Mouse (Mus musculus) lung, postnatal 0 days (tissue): Measurements from ENCODE around the gene Izumo1r. TPM values are rescaled to one million over a fixed set of nuclear protein-coding genes. Genes with fewer than 3 reads are reported as not detected.

Source experiments
- ATAC-seq: fragments of 200-750 bp; cut with Nextera tagmentation; 2 replicates; pipeline ENCODE4 v1.8.0; 2017; ENCODE audit warnings: moderate library complexity
- DNase-seq: peaks from one replicate; pipeline ENCODE4 v3.0.0-alpha.2; 2016; ENCODE audit warnings: low spot score
- H3K27ac ChIP-seq: fragments of 300-500 bp; sonication (generic); 2 replicates; pipeline ENCODE4 v1.5.1; 2014; ENCODE audit warnings: antibody characterized with exemption, mild to moderate bottlenecking, low read length, mixed read lengths
- H3K27me3 ChIP-seq: fragments of 300-500 bp; sonication (generic); replicated peaks from 2 replicates; pipeline ENCODE4 v1.6.1; 2014; ENCODE audit warnings: low read length, mixed read lengths; ENCODE audit not compliant: insufficient read depth
- H3K36me3 ChIP-seq: fragments of 300-500 bp; sonication (generic); 2 replicates; pipeline ENCODE4 v1.6.1; 2014; ENCODE audit warnings: low read length, mixed read lengths; ENCODE audit not compliant: insufficient read depth
- H3K4me1 ChIP-seq: fragments of 300-500 bp; sonication (generic); 2 replicates; pipeline ENCODE4 v1.6.1; 2014; ENCODE audit warnings: antibody characterized with exemption, low read depth, low read length, mixed read lengths; ENCODE audit not compliant: insufficient read depth
- H3K4me2 ChIP-seq: fragments of 300-500 bp; sonication (generic); replicated peaks from 2 replicates; pipeline ENCODE4 v1.6.1; 2014; ENCODE audit warnings: low read depth, mild to moderate bottlenecking, low read length, moderate library complexity, mixed read lengths
- H3K4me3 ChIP-seq: fragments of 300-500 bp; sonication (generic); 2 replicates; pipeline ENCODE4 v1.5.1; 2014; ENCODE audit warnings: low read depth, low read length
- H3K9ac ChIP-seq: fragments of 300-500 bp; sonication (generic); replicated peaks from 2 replicates; pipeline ENCODE4 v1.6.1; 2014; ENCODE audit warnings: low read depth, mild to moderate bottlenecking
- H3K9me3 ChIP-seq: fragments of 300-500 bp; sonication (generic); 2 replicates; pipeline ENCODE4 v1.6.1; 2016; ENCODE audit warnings: low read length, mixed read lengths
- CTCF ChIP-seq: IDR thresholded peaks from 2 replicates; pipeline ENCODE4 v1.5.1; 2016; ENCODE audit warnings: antibody characterized with exemption, mild to moderate bottlenecking
- EP300 ChIP-seq: IDR thresholded peaks from 2 replicates; pipeline ENCODE4 v1.6.1; 2016; ENCODE audit warnings: antibody characterized with exemption, mild to moderate bottlenecking, control low read depth
- WGBS: fragments of 180-500 bp; shearing (Covaris S2); extraction: QIAGEN DNeasy Blood & Tissue Kit; methylation state at CpG from one replicate; pipeline ENCODE4 v1.1.7; 2014; 5-methylcytosine and 5-hydroxymethylcytosine counted together
- polyA plus RNA-seq: library from polyadenylated mRNA; unstranded; fragments of >200 nt; fragmentation: Nextera tagmentation; extraction: Ambion mirVana; gene quantifications from 2 replicates; pipeline ENCODE4 v1.2.1, GENCODE M21; 2015

Gene Izumo1r
- 0.23 TPM in 1 of 2 replicates, not detected in the other for polyA plus RNA-seq

DNA sequence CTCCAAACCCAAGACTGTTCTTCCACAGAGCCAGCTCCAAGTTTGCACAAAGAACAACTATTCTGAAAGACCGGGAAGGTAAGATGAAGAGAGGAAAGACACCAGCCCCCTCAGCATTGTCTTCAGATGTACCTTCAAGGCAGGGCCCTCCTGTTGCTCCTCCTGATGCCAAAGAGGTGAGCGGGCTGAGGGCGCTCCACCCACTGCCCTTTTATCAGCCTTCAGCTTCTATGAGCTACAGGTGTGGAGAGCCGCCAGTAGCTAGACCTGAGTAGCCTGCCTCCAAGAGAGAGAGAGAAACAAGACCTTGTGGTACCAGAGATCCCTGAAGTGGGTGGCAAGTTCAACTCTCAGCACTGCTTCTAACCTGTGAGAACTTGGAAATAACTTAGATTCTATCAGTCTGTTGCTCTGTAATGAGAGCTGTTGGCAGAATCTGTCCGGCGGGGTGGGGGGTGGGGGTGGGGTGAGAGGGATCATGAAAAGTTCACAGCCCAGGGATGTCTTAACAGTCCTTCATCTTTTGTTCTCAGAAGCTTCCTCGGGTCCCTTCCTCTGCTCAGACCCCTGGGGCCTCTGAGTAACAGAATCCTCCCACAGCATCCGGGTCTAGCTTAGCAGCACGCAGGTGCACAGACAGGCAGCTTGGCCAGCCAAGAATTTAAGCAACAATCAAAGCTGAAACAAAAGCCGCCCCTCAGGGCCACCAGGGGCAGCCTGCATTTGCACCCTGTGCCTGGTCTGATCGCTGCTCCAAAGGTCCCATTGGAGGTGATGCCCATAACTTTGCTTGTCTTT lies at the start of gene Izumo1r:
Gene Izumo1r (minus strand): TSS at position 369 of the 798 bp plus-strand sequence.
- ATAC-seq (no peak), DNase-seq (no peak)
- no peak within 1 kb of the TSS for H3K27ac ChIP-seq
- H3K4me2 ChIP-seq, result no peak within 1 kb of the TSS
- no peaks in the 10 kb centered on the region for H3K9me3 ChIP-seq
- no peak within 1 kb of the TSS for H3K4me3 ChIP-seq
- H3K27me3 ChIP-seq, result no peaks in the 10 kb centered on the region
- H3K4me1 ChIP-seq, result no peaks in the 10 kb centered on the region; the same call in 1 of the 2 replicates
- TF ChIP-seq CTCF, result no peak
- no peak within 1 kb of the TSS for H3K9ac ChIP-seq
- 45% methylated on average over 11 of the region's 11 CpGs for WGBS
- H3K36me3 ChIP-seq, result no peaks in the 10 kb centered on the region

DNA sequence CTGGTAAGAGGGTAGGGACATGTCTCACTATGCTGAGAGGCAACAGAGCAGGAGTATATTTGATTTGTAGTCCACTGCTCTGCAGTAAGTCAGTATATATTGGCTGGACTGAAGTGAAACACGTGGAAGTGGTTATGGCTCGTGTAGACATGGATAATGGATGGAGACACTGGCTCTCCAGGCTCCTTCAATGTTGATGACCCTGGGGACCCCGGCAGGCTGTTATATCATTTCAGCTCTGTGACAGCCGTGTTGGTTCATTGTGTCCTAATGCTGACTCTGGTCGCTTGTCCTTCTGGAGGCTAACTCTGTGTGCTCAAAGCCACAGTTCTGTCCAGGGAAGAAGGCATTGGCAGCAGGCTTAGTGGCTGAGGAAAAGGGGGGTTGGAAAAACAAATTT lies 47.3 kb upstream of the Izumo1r start:
- Histone ChIP-seq H3K4me1 (no peaks in the 10 kb centered on the region), H3K9me3 (no peaks in the 10 kb centered on the region), H3K4me3 (no peak overlapping the region), H3K27ac (no peak overlapping the region), H3K4me2 (no peak overlapping the region), H3K27me3 (no peaks in the 10 kb centered on the region), H3K9ac (no peak overlapping the region), H3K36me3 (no peaks in the 10 kb centered on the region)
- WGBS, result 76% methylated on average over 5 of the region's 5 CpGs
- ATAC-seq (no peak), DNase-seq (no peak)
- TF ChIP-seq CTCF, result no peak
- no peak for TF ChIP-seq EP300

DNA sequence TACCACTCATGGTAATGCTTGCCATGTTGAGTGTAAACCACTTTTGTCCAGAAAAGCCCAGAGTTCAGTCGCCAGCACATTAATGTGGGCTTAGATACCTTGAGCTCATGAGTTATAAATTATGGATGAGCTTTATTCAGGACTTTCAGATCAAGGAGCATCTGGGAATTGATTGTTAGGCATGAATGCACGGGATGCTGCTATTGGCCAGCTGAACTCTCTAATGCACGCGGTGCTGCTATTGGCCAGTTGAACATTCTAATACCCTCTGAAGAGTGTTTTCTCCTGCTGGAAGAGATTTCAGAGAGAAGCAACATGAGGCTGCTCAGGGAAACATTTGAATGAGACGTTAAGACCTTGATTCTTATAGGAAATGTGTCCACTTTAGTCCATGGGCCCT lies 45.1 kb upstream of the Izumo1r start:
- no peak overlapping the region for H3K9ac ChIP-seq
- H3K36me3 ChIP-seq, result no peaks in the 10 kb centered on the region
- DNase-seq, result no peak
- no peak overlapping the region for H3K4me3 ChIP-seq
- TF ChIP-seq EP300, result no peak
- TF ChIP-seq CTCF, result no peak
- H3K27ac ChIP-seq, result no peak overlapping the region
- no peak overlapping the region for H3K4me2 ChIP-seq
- H3K27me3 ChIP-seq, result no peaks in the 10 kb centered on the region
- no peaks in the 10 kb centered on the region for H3K9me3 ChIP-seq
- H3K4me1 ChIP-seq, result no peaks in the 10 kb centered on the region
- 84% methylated on average over 5 of the region's 5 CpGs for WGBS
- ATAC-seq, result no peak

DNA sequence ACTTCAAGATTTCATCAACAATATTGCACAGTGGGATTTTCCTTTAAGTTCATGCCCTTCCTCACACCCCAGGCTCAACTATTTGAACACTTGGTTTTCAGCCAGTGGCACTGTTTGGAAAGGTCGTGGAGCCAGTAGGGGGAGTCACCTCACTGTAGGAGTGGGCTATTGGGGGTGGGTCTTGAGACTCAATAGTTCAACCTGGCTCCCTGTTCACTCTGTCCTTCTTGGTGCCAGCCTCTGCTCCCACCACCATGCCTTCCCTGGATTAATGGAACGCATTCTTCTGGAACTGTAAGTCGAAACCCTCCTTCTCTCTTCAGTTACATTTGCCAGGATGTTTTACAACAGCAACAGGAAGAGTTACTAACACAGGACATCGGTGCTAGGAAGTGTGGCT lies 42.9 kb upstream of the Izumo1r start:
- Histone ChIP-seq H3K4me2 (no peak overlapping the region), H3K4me1 (no peaks in the 10 kb centered on the region), H3K9ac (no peak overlapping the region), H3K27ac (no peak overlapping the region), H3K36me3 (no peaks in the 10 kb centered on the region), H3K9me3 (no peaks in the 10 kb centered on the region), H3K4me3 (no peak overlapping the region), H3K27me3 (no peaks in the 10 kb centered on the region)
- 54% methylated on average over 4 of the region's 4 CpGs for WGBS
- no peak for TF ChIP-seq EP300
- no peak for TF ChIP-seq CTCF
- ATAC-seq (no peak), DNase-seq (no peak)

DNA sequence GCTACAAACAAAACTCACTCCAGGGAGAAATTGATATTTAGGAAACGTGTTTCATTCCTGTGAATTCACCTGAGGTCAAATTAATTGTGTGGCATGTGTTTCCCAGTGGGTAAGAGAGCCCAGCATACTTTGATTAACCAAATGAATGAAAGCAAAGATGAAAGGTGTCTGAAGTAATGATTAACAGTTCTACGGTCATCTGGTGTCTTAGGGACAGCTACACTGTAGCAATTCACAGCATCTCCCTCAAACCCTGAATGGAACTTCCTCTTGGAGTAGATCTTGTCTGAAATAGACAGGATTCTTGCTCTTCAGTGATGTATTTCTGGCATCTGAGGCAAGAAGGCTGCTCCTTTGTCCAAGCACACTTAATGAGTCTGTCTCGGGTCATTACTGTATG lies 42.2 kb upstream of the Izumo1r start:
- Histone ChIP-seq H3K4me2 (no peak overlapping the region), H3K27ac (no peak overlapping the region), H3K4me1 (no peaks in the 10 kb centered on the region), H3K9me3 (no peaks in the 10 kb centered on the region), H3K27me3 (no peaks in the 10 kb centered on the region), H3K9ac (no peak overlapping the region), H3K4me3 (no peak overlapping the region), H3K36me3 (no peaks in the 10 kb centered on the region)
- WGBS, result 46% methylated on average over 3 of the region's 3 CpGs
- ATAC-seq (no peak), DNase-seq (no peak)
- TF ChIP-seq CTCF (no peak), EP300 (no peak)

DNA sequence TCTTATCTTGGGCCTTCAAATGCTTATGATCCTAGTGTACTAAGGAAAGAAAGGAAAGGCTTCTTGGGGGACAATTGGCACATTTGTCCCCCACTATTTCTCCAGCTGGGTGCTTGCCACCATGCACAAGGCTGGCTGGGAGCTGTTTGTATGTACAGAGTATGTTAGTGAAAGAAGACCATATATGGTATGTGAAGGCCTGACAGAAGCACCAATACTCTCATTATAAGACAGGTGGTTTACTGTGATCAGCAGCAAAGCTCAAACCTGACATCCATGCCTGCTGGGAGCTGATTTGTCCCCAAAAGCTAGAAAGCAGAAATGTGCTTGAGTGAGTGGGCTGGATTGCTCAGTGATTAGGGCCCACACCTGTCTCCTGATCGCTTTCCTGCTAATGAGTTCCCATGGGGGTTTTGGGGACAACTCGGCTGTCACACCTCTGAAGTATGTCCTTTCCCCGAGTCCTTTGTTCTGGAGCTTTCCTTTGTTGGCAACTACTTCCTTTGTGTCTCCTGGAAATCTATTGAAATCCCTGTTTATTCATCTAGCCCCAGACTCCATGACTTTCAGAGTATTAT lies 38.5 kb upstream of the Izumo1r start:
- no peak overlapping the region for H3K9ac ChIP-seq
- ATAC-seq (no peak), DNase-seq (no peak)
- TF ChIP-seq EP300 (no peak), CTCF (no peak)
- H3K4me2 ChIP-seq, result no peak overlapping the region
- no peaks in the 10 kb centered on the region for H3K4me1 ChIP-seq
- no peaks in the 10 kb centered on the region for H3K27me3 ChIP-seq
- no peak overlapping the region for H3K27ac ChIP-seq
- no peaks in the 10 kb centered on the region for H3K9me3 ChIP-seq
- no peaks in the 10 kb centered on the region for H3K36me3 ChIP-seq
- H3K4me3 ChIP-seq, result no peak overlapping the region
- 50% methylated on average over 3 of the region's 3 CpGs for whole genome bisulfite sequencing
